Mouse (Mus musculus) hindbrain, embryonic 13.5 days (tissue): ENCODE results near the gene Cdh11. TPM values are rescaled to one million over a fixed set of nuclear protein-coding genes. Genes with fewer than 3 reads are reported as not detected.

Source experiments
- ATAC-seq: fragments of 200-750 bp; cut with Nextera tagmentation; 2 replicates; pipeline ENCODE4 v1.8.0; 2017; ENCODE audit warnings: moderate TSS enrichment; ENCODE audit not compliant: low FRiP score
- H3K27ac ChIP-seq: fragments of 300-500 bp; sonication (generic); 2 replicates; pipeline ENCODE4 v1.5.1; 2015; ENCODE audit warnings: inconsistent platforms, mild to moderate bottlenecking, moderate library complexity
- H3K27me3 ChIP-seq: fragments of 300-500 bp; sonication (generic); 2 replicates; pipeline ENCODE4 v1.6.1; 2015; ENCODE audit warnings: mild to moderate bottlenecking, inconsistent platforms
- H3K36me3 ChIP-seq: fragments of 300-500 bp; sonication (generic); 2 replicates; pipeline ENCODE4 v1.6.1; 2015; ENCODE audit warnings: mild to moderate bottlenecking, inconsistent platforms
- H3K4me1 ChIP-seq: fragments of 300-500 bp; sonication (generic); replicated peaks from 2 replicates; pipeline ENCODE4 v1.6.1; 2015; ENCODE audit warnings: inconsistent platforms
- H3K4me2 ChIP-seq: fragments of 300-500 bp; sonication (generic); 2 replicates; pipeline ENCODE4 v1.6.1; 2015; ENCODE audit warnings: inconsistent platforms, mild to moderate bottlenecking, moderate library complexity
- H3K4me3 ChIP-seq: fragments of 300-500 bp; sonication (generic); 2 replicates; pipeline ENCODE4 v1.5.1; 2015; ENCODE audit warnings: mild to moderate bottlenecking, inconsistent platforms
- H3K9ac ChIP-seq: fragments of 300-500 bp; sonication (generic); 2 replicates; pipeline ENCODE4 v1.6.1; 2015; ENCODE audit warnings: mild to moderate bottlenecking, inconsistent platforms
- H3K9me3 ChIP-seq: fragments of 300-500 bp; sonication (generic); 2 replicates; pipeline ENCODE4 v1.6.1; 2016; ENCODE audit warnings: inconsistent platforms
- WGBS: fragments of 180-500 bp; shearing (Covaris S2); methylation state at CpG from one replicate; pipeline ENCODE4 v1.1.7; 2015; 5-methylcytosine and 5-hydroxymethylcytosine counted together
- polyA plus RNA-seq: library from polyadenylated mRNA; unstranded; fragments of >200 nt; fragmentation: Nextera tagmentation; extraction: Ambion mirVana; gene quantifications from 2 replicates; pipeline ENCODE4 v1.2.1, GENCODE M21; 2015

The Cdh11 gene
- 34.9 and 41.3 TPM in 2 replicates for polyA plus RNA-seq

- ATAC-seq = no peak
- WGBS = 2% methylated on average over 23 of the region's 23 CpGs
Measured at GRCm38 (mm10) chr8:102785592-102786416, at the start of gene Cdh11. Gene Cdh11, minus strand, starts transcription at chr8:102785642.

GRCm38 (mm10) chr8:102813959-102814358 is 28.5 kb upstream of the Cdh11 start:
- Histone ChIP-seq H3K9ac (no peak overlapping the region), H3K27me3 (no peaks in the 10 kb centered on the region), H3K4me1 (no peaks in the 10 kb centered on the region), H3K27ac (no peak overlapping the region), H3K4me2 (no peak overlapping the region), H3K4me3 (no peak overlapping the region), H3K9me3 (no peaks in the 10 kb centered on the region), H3K36me3 (no peaks in the 10 kb centered on the region)
- 37% methylated on average over 5 of the region's 5 CpGs for WGBS
- ATAC-seq = no peak

More at GRCm38 (mm10) chr8:102785592-102786416, at the start of gene Cdh11:
- Histone ChIP-seq H3K4me1 (peaks cover 29% of the 10 kb centered on the region), H3K4me3 (peak within 1 kb of the TSS; percentile 78), H3K9ac (peak within 1 kb of the TSS; percentile 93), H3K4me2 (peak within 1 kb of the TSS; percentile 90), H3K27ac (peak within 1 kb of the TSS; percentile 93), H3K36me3 (no peaks in the 10 kb centered on the region), H3K9me3 (no peaks in the 10 kb centered on the region), H3K27me3 (peaks cover 37% of the 10 kb centered on the region)

- no peak for ATAC-seq
- Histone ChIP-seq H3K4me3 (no peak overlapping the region), H3K27me3 (peaks cover 37% of the 10 kb centered on the region), H3K4me2 (no peak overlapping the region), H3K4me1 (peaks cover 19% of the 10 kb centered on the region), H3K36me3 (no peaks in the 10 kb centered on the region), H3K27ac (no peak overlapping the region), H3K9ac (no peak overlapping the region), H3K9me3 (no peaks in the 10 kb centered on the region)
- WGBS = 19% methylated on average over 4 of the region's 4 CpGs
Measured at GRCm38 (mm10) chr8:102790303-102790702, 4.9 kb upstream of the Cdh11 start.

GRCm38 (mm10) chr8:102786467-102787360 is 1.3 kb upstream of the Cdh11 start:
- Histone ChIP-seq H3K36me3 (no peaks in the 10 kb centered on the region), H3K9me3 (no peaks in the 10 kb centered on the region), H3K27me3 (peaks cover 37% of the 10 kb centered on the region), H3K4me3 (peak overlapping the region; percentile 78), H3K4me1 (peaks cover 29% of the 10 kb centered on the region), H3K27ac (no peak overlapping the region), H3K9ac (peak overlapping the region; percentile 93), H3K4me2 (peak overlapping the region; percentile 90)
- ATAC-seq = no peak
- 4% methylated on average over 31 of the region's 31 CpGs for WGBS

GRCm38 (mm10) chr8:102784835-102785455 is 497 bp downstream of the Cdh11 start:
- Histone ChIP-seq H3K9me3 (no peaks in the 10 kb centered on the region), H3K4me1 (peaks cover 32% of the 10 kb centered on the region), H3K9ac (peak overlapping the region; percentile 93), H3K27me3 (peaks cover 37% of the 10 kb centered on the region), H3K4me3 (peak overlapping the region; percentile 78), H3K36me3 (no peaks in the 10 kb centered on the region), H3K27ac (peak overlapping the region; percentile 93), H3K4me2 (peak overlapping the region; percentile 90)
- ATAC-seq = peak; percentile 76
- under 1% methylated on average over 48 of the region's 55 CpGs for WGBS

GRCm38 (mm10) chr8:102783821-102784591 is 1.4 kb downstream of the Cdh11 start:
- peak overlapping the region; percentile 78 for H3K4me3 ChIP-seq
- no peaks in the 10 kb centered on the region for H3K9me3 ChIP-seq
- H3K4me1 ChIP-seq = peaks cover 37% of the 10 kb centered on the region
- peak overlapping the region; percentile 90 for H3K4me2 ChIP-seq
- peak overlapping the region; percentile 93 for H3K27ac ChIP-seq
- under 1% methylated on average over 42 of the region's 42 CpGs for WGBS
- peak; percentile 52 for ATAC-seq
- H3K9ac ChIP-seq = peak overlapping the region; percentile 93
- no peaks in the 10 kb centered on the region for H3K36me3 ChIP-seq
- peaks cover 34% of the 10 kb centered on the region for H3K27me3 ChIP-seq

GRCm38 (mm10) chr8:102782707-102783489 is 2.5 kb downstream of the Cdh11 start:
- H3K4me2 ChIP-seq = peak overlapping the region; percentile 90
- peak overlapping the region; percentile 93 for H3K27ac ChIP-seq
- peak overlapping the region; percentile 78 for H3K4me3 ChIP-seq
- H3K36me3 ChIP-seq = 0 out of 2 replicates have a peak, but pooled peaks cover under 1% of the 10 kb centered on the region
- H3K9me3 ChIP-seq = no peaks in the 10 kb centered on the region
- WGBS = 5% methylated on average over 11 of the region's 11 CpGs
- no peak for ATAC-seq
- H3K4me1 ChIP-seq = peaks cover 41% of the 10 kb centered on the region
- H3K9ac ChIP-seq = peak overlapping the region; percentile 93
- H3K27me3 ChIP-seq = peaks cover 24% of the 10 kb centered on the region

GRCm38 (mm10) chr8:102780899-102781298 is 4.5 kb downstream of the Cdh11 start:
- under 1% methylated on average over 12 of the region's 12 CpGs for WGBS
- Histone ChIP-seq H3K4me3 (peak overlapping the region; percentile 42), H3K27me3 (0 out of 2 replicates have a peak, but pooled peaks cover 6% of the 10 kb centered on the region), H3K4me2 (peak overlapping the region; percentile 64), H3K36me3 (peaks cover 2% of the 10 kb centered on the region; the same call in 1 of the 2 replicates), H3K4me1 (peaks cover 37% of the 10 kb centered on the region), H3K9ac (peak overlapping the region; percentile 65), H3K27ac (peak overlapping the region; percentile 31), H3K9me3 (no peaks in the 10 kb centered on the region)
- 0 out of 2 replicates have a peak, but pooled peaks have one; percentile 19 for ATAC-seq

GRCm38 (mm10) chr8:102774594-102774993 is 10.8 kb downstream of the Cdh11 start:
- no peak overlapping the region for H3K4me2 ChIP-seq
- no peak overlapping the region for H3K4me3 ChIP-seq
- H3K36me3 ChIP-seq = peaks cover 13% of the 10 kb centered on the region; the same call in 1 of the 2 replicates
- no peak for ATAC-seq
- WGBS = 96% methylated on average over 1 of the region's 1 CpGs
- H3K27ac ChIP-seq = no peak overlapping the region
- H3K4me1 ChIP-seq = peaks cover 19% of the 10 kb centered on the region
- no peak overlapping the region for H3K9ac ChIP-seq
- H3K9me3 ChIP-seq = no peaks in the 10 kb centered on the region
- no peaks in the 10 kb centered on the region for H3K27me3 ChIP-seq

GRCm38 (mm10) chr8:102771456-102771855 is 14.0 kb downstream of the Cdh11 start:
- no peak for ATAC-seq
- Histone ChIP-seq H3K36me3 (peaks cover 10% of the 10 kb centered on the region; the same call in 1 of the 2 replicates), H3K27me3 (no peaks in the 10 kb centered on the region), H3K27ac (no peak overlapping the region), H3K4me2 (no peak overlapping the region), H3K9me3 (no peaks in the 10 kb centered on the region), H3K9ac (no peak overlapping the region), H3K4me1 (peaks cover 14% of the 10 kb centered on the region), H3K4me3 (no peak overlapping the region)
- WGBS = 98% methylated on average over 2 of the region's 2 CpGs
